Mouse (Mus musculus) cerebellum, postnatal 25 days (tissue): ENCODE measurements at regions not wholly inside any gene's neighbourhood (a gene's known extent, or its start where the extent isn't known, plus 50 kb on each side); places are given as distances from the start of the nearest gene placed in this dataset.
"Not testable (repeated sequence)": the region's sequence is repeated elsewhere in the genome, so short reads cannot be mapped to it uniquely, and the experiment has no call there.

Experiments used
- DNase-seq, 2 experiments: peaks; one replicate each; pipeline ENCODE4 v3.0.0; 2021; ENCODE audit warnings: mixed read lengths in 2 of 2

DNA sequence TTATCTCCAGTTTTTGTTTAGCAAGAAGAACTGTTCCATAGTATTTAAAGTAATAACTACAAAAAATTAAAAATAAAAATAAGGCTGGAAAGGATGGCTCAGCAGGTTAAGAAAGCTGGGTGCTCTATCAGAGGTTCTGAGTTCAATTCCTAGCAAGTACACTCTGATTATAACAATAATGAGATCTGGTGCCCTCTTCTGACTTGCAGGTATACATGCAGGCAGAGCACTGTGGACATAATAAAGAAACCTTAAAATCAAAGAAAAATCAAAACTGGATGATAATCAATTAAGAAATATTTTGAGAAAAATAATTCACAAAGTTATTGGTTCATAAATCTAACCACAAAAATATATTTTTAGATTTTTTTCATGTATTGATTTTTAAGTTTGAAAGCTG lies 346.7 kb upstream of the Cdh8 start:
- no peak for DNase-seq

- no peak for DNase-seq
Measured at GRCm38 (mm10) chr8:99736190-99736589, 319.9 kb upstream of the Cdh8 start.

DNA sequence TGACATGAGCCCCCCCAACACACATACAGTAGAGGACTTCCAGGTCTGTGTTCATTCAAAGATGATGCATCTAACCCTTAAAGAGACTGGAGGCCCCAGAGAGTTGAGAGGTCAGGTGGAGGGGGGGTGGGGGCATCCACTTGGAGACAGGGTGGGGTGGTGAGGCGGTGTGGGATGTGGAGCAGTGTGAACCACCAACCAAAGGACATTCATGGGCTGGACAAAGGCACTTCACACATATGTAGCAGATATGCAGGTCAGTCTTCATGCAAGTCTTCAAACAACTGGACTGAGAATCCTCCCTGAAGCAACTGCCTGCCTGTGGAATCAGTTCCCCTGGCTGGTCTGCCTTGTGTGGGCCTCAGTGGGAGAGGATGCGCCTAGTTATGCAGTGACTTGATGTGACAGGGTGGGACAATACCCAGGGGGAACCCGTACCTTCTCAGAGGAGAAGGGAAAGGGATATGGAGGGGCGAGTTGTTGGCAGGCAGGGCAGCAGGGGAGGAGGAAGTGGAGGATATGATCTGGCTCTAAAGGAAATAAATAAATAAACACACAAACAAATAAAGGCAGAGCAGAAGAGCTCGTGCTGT lies 308.5 kb upstream of the Cdh8 start:
- DNase-seq, result no peak

DNA sequence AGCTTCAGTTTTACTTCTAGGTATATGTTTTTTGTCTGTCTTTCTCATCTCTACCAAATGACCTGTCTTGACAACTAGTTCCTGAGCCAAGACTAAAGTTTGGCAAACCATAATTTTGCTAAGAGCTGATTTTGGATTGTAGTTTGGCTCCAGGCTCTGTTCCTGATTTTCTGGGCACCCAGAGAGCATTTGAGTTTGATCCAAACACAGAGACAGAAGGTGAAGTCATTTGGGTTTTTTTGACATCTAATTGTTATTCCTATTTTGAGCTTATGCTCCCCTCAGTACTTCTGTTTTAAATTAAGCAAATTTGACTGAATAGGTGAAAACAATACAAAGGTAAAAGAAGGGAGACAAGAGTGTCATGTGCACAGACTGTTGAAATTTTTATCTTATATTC lies 302.7 kb upstream of the Cdh8 start:
- peak; percentile 45 to 54 for DNase-seq

DNA sequence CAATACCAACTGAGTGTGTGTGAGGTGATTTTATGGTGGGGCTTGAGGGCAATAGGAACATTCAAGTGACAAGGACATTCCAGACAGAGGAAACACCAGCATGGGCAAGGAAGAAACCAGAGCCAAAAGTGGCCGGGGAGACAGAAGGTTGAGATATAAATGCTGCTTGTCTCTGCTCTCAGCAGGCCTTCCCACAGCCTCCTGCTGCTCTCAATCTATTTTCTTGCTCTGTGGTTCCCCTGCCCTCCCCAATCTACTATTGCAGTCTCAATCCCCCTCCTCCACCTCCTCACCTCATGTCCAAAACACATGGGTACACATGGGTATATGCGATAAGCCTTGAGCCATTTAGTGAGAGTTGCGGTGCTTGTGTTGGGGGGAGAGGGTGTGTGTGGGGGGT lies 265.4 kb upstream of the Cdh8 start:
- DNase-seq, result peak; percentile 29 to 54

GRCm38 (mm10) chr8:99679253-99679899 lies 263.1 kb upstream of the Cdh8 start:
- not testable (repeated sequence) for DNase-seq

DNA sequence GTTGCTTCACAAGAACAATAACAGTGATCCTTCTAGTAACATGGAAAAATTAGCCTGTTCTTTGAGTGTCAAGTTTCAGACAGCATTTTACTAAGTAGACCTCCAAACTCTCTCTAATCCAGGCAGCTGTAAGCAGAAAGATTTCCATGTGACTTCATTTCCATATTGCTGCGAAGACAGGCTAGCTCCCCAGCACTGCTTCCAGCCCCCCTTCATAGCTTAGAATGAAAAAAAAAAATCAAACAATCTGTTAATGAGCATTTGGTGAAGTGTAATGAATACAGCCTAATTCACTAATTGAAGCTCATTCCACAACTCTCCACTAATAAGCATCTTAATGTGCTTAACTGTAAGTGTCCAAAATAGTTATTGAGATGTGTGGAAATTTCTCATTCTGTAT lies 251.4 kb upstream of the Cdh8 start:
- DNase-seq, result not testable (repeated sequence)

DNA sequence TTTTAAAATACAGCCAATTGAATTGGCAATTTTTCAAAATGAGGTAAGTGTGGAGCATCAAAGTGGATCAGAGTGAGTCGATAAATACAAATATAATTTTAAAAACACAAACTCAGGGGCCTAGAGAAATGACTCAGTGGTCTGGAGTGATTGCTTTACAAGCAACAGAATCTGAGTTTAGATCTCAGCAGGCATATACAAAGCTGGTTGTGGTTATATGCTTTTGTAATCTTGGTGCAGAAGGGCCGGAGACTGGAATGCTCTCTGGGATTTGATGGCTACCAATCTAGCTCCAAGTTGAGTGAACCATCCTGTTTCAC lies 235.0 kb upstream of the Cdh8 start:
- DNase-seq, result no peak

GRCm38 (mm10) chr8:99650587-99651301 lies 234.5 kb upstream of the Cdh8 start:
- DNase-seq, result no peak

GRCm38 (mm10) chr8:99640543-99640942 lies 224.3 kb upstream of the Cdh8 start:
- DNase-seq, result no peak

- DNase-seq, result not testable (repeated sequence)
Measured at GRCm38 (mm10) chr8:99630958-99631357, 214.7 kb upstream of the Cdh8 start.

- DNase-seq, result no peak
Measured at GRCm38 (mm10) chr8:99621626-99622025, 205.4 kb upstream of the Cdh8 start.

DNA sequence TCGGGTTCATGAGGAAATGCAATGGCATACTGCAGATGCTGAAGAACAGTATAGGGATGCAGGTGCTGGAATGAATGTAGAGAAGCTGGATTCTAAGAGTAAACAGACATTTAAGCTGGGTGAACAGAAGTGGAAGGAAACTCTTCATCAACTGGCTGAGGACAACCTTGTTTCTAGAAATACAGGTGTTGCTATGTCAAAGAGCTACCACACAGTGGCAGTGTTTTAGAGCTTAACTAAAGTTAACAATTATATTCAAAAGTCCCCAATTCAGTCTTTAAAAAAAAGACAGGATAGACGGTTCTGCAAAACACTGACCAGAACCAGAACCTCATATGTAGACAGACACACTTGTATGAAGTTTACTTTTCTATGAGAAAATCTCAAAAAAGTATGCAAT lies 188.1 kb upstream of the Cdh8 start:
- peak in 1 of 2 experiments; percentile 5 for DNase-seq

DNA sequence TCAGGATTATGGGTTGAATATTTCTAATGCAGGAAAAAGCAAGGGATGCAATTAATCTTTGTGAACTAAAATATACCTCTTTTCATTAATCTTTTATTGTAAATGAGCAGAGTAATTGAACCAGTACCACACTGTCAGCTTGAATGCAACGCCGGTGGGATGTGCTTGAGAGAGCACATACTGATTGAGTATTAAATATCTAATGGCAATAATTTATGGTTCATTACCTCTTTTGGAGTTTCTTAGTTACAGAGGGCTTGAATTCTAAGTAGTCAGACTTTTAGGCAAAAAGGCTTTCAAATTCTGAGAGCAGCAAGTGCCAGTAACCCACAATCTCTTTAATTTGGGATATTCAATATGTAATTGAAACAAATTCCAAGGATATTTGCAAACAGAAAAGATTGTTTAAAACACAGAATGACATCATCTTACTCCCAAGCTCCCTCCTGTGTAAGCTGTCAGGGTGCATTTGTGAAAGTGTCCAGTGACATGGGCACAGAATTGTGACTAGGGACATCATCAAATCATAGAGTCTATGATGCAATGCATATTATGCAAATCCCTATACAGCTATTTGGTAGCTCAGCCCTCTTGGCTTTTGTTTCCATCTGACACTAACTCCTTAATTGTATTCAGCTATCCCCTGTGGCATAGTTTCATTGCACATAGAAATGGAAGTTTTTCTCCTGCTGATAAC lies 175.2 kb upstream of the Cdh8 start:
- no peak for DNase-seq

GRCm38 (mm10) chr8:99544102-99544501 lies 127.8 kb upstream of the Cdh8 start:
- DNase-seq, result no peak

GRCm38 (mm10) chr8:99532686-99533415 lies 116.6 kb upstream of the Cdh8 start:
- no peak for DNase-seq

DNA sequence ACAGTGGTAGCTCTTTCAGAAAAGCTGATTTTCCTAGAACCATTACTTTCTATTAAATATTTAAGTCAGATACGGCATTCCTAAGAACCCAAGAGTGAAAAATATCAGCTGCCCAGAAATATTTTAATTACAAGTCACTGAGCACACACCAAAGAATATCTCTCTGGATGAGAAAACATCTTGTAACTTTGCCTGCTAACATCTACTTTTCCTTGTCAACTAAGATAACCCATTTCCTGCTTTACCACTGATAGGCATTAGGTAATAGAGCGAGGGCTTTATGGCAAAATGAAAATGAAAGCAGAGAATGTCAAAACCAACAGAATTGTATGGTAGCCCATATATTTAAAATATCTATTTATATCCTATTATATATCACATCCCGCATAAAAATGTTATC lies 85.8 kb upstream of the Cdh8 start:
- DNase-seq, result no peak
